Mouse (Mus musculus) cerebellum, adult 11-12 months (tissue): ENCODE data around the gene Lsm12.

Source experiments
- DNase-seq: peaks from one replicate; pipeline ENCODE4 v3.0.0; 2022

The Lsm12 gene

GRCm38 (mm10) chr11:102184646-102185495 lies at the start of gene Lsm12:
Lsm12 (minus strand) TSS chr11:102185296.
- DNase-seq, result peak; percentile 94

DNA sequence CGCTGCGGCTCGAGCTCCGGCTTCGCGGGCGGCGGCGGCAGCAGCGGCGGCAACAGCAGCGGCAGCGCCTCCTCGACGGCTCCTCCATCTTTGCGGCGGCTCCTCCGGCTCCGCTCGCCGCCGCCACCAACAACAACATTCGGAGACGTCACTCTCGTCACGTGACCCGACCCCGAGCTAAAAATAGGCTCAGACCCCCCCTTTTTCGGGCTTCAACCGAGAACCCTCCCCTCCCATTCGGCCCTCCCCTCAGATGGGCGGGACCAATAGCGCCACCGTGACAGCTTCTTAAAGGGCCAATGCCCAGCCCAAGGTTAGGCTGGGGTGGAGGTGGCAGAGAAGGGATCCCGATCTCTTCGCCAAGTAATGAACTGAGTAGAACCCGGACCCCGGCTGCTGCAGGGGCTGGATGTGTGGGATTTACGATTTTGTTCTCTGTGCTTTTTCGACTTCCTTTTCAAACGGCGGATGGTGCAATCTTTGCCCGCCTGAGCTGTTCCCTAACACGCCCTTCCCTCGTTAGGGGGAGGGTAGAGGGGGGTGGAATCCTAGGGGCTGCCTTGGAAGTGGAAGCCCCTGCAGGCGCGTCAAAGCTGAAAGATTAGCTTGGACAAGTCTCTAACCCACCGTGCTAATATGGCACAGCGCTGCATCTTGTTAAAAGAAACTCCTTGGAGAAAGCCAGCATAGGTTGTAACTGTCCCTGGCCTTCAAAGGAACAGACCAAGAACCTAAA lies 45.1 kb upstream of the Lsm12 start, which contains the start of gene Hdac5:
Hdac5 (minus strand) TSS at position 161 of the 736 bp plus-strand sequence.
- DNase-seq, result peak; percentile 98

DNA sequence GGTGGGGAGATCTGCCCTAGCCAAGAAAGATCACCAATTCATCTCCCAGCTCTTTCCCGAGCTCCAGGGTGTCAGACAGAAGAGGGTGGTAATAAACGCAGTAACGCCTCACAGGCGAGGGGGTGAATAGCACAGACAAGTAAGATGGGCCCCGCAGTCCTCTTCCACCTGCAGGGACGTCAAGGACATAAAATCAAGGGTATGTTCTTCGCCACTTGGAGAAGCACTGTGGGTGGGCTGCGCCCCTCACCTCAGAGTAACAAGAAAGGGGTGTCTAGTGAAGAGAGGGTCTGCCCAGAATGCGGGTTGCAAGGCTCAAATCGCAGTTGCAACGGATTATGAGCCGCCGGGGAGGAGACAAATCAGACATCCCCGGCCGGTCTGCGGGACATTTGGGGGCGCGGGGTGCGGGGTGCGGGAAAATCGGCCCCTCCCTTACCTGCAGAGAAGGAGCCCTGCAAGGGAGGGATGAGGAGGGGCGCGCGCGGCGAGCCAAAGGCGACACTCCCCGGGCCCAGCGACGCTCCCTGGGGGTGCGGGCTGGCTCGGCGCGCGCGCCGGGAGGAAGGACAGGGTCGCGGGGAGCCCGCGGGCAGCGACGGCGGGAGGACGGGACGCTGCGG lies 44.3 kb upstream of the Lsm12 start:
- peak; percentile 70 for DNase-seq

DNA sequence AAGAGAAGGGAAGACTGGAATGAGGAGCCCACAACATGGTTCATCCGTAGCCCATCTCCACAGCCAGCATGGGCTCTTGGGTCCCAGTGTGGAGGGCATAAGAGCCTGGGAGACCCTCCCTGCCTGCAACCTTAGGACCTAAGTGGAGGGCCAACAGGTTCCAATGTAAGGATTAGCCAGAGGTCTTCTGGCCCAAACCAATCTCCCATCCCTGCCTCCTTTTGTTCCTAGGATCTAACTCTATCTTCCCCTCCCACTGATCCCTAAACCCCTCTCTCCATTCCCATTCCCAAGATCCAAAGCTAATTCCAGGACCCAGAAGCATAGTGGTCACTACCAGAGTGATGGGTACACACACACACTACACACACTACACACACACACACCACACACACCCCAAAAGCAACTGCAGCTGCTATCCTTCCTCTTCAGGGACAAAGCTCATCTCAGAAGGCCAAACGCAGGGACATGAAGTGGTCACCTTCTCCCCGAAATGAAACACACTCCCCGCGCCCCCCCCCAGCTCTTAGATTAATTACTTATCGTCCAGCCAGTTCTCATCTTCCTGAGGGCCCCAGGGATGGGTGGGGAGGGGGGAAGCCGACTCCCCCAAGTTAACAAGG lies 43.7 kb upstream of the Lsm12 start:
- peak; percentile 37 for DNase-seq

DNA sequence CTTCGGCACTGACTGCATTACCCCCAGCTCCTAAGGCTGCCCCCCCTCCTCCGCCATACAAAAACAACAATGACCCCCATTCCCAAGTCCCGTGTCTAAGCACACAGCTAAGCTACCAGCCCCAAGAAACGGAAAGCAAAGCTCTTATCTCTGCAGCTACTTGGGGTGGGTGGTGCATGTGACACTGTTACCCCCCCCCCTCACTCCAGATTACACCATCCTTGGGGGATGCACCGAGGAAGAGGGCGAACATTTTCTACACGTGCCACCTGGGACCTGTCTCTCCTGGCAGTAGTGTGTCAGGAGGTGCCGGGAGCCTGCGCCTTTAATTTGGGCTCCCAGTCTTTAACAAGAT lies 43.1 kb upstream of the Lsm12 start:
- no peak for DNase-seq

- DNase-seq, result peak; percentile 43
These were observed 42.4 kb upstream of the Lsm12 start for GRCm38 (mm10) chr11:102227270-102228190.

DNA sequence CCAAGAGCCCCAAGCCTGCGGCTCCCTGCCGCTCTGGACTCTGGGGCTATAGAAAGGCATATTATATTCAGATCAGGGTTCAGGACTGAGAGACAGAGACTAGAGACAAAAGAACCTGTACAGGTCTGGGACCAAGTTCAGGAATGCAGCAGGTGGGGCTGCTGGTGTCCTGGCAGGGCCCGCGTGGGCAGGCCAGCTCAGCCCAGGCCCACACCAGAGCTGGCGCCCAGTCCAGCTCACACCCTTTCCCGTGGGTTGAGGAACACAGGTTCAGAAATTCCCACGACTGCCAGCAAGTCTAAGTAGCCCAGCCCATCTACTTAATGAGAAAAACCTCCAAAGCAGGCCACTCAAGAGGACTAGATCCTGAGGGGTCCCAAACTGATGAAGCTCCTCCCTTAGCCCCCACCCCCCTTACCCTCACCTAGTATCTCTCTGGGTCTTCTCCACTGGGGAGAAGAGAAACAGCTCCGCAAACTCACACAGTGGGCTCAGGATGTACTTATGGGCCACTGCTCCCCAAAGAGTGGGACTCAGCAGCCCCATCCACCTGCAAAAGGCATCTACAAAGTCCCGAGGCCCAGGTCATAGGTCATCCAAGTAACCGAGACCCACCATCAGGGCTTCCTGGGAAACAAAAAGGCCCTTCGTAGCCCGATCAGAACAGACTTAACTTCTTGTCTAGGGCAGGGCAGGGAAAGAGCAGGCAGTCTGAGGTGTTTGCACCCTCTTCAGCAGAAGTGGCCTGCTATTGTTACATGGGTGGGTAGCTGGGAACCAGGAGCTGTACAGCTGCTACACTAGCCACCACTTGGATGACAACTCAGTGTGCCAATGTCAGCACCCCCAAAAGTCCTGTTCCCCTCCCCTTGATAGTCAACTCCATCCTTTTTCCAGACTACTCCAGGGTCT lies 41.2 kb upstream of the Lsm12 start:
- DNase-seq, result peak; percentile 66

- DNase-seq, result no peak
These were observed 40.1 kb upstream of the Lsm12 start for GRCm38 (mm10) chr11:102225221-102225620.

DNA sequence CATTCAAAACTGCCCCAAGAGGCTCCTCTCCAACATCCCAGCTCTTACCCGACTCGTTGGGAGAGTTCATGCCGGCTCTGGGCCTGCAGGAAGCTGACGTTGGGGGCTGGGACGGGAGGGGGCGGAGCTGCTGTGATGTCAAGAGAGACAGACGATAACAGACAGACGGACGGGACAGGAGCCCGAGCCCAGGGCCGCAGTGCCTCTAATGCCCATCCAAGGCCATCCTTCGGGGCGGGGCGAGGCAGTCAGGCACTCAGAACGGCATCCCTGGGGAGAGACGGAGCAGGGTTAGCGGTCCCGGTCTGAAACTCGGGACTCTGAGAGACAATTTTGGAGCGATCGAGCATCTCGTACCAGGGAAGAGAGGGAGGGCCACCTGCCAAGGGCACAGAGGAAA lies 39.6 kb upstream of the Lsm12 start:
- peak; percentile 66 for DNase-seq

DNA sequence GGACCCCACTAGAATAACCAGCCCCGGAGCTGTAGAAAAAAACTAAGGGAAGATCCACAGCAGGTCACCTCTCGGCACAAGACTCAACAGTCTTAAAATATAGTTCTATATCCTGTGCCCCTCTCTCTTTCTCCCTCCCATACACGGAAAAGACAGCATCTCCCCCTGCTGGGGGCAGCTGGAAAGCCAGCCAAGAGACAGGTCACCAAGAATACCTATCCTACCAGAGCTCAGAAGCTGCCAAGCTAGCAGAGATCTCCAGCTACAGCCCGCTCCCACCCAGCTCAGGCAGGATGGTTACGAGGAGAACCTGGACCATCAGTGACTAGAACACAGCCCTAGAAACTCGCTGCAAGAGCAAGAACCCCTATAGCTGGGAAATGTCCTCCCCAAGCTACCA lies 38.1 kb upstream of the Lsm12 start:
- peak; percentile 51 for DNase-seq

GRCm38 (mm10) chr11:102221954-102222351 lies 36.9 kb upstream of the Lsm12 start:
- DNase-seq, result peak; percentile 76

- DNase-seq, result peak; percentile 42
These were observed 36.3 kb upstream of the Lsm12 start for GRCm38 (mm10) chr11:102221243-102221953.

DNA sequence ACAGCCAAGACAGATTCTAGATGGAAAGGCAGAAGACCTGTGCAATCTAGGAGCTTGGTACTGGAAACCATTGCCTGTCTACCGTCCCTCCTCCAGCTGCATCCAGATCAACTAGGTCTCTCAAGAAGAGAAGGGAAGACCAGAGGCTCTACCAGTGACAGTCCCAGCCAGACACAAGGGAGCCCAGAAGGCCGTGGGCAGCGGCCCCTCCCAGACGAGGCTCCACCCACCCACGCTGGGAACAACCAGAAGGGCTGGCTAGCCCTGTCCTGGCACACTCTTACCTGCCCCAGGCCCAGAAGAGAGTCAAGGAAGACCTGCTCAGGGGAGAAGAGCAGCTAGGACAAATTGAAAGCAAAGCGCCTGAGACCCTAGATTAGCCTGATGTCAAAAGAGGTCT lies 35.4 kb upstream of the Lsm12 start:
- DNase-seq, result peak; percentile 57

GRCm38 (mm10) chr11:102219994-102220346 lies 34.9 kb upstream of the Lsm12 start:
- peak; percentile 77 for DNase-seq

DNA sequence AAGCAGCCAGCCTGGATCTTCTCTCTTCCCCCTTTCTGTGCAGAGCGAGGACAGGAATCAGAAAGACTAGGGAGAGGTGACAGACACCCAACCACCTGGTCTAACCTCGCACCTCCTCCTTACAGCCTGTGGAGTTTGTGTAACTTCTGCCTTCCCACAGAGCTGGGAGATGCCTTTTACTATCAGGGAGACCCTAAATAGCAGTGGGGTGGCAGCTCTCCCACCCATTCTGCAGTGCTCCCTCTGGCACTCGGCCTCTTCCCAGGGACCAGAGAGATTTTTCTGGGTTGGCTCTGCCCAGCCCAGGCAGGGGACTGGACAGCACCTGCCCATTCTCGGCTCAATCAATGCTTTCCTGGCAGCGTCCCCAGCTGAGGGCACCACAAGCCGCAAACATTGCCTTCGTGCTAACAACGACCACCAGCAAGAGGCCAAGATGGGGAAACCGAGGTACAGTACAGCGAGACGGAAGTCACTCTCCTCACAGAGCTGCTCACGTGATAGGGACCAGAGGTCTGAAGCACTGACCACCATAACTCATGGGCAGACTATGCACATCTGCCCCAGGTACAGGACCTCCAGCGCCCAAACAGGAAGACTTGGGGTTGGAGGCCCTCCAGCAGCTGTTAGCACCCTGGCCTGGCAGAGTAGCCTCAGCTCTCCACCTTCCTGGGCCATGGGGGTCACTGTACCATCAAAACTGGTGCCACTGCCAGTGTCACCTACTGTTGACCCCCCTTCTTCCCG lies 34.3 kb upstream of the Lsm12 start:
- DNase-seq, result peak; percentile 76

DNA sequence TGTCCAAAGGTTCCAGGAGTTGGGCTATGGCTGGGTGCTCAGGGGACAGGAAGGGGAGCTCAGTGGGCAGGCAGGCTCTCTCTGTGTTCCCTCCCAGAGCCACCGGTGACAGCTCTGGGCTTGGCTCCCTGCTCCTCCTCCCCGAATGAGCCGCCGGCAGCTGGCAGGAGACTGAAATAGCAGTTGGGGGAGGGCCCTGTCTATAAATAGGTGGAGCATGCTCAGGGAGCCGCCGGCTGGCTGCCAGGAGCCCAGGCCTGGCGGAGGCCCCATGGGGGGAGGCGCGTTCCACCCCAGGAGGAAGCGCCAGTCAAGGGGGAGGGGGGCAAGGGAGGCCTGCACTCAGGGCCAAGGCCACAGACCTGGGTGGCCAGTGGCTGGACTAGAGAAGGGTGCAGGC lies 33.7 kb upstream of the Lsm12 start:
- peak; percentile 95 for DNase-seq

- peak; percentile 46 for DNase-seq
These were observed 32.9 kb upstream of the Lsm12 start for GRCm38 (mm10) chr11:102217876-102218430.

DNA sequence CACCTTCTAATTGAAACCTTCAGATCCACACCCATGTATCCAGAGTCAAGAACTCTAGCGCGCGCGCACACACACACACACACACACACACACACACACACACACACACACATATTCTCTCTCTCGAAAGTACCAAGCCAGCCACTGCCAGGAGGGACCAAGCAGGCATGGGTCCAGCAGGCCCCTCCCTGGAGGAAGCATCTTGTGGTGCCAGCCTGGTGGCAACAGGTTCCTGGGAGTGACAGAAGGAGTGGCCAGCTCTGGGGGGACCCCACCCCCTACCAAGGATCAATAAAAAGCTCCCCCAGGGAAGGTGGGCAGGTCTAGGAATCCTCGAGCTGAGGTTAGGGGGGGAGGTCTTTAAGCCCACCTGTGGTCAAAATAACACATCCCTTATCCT lies 32.3 kb upstream of the Lsm12 start:
- DNase-seq, result peak; percentile 75

DNA sequence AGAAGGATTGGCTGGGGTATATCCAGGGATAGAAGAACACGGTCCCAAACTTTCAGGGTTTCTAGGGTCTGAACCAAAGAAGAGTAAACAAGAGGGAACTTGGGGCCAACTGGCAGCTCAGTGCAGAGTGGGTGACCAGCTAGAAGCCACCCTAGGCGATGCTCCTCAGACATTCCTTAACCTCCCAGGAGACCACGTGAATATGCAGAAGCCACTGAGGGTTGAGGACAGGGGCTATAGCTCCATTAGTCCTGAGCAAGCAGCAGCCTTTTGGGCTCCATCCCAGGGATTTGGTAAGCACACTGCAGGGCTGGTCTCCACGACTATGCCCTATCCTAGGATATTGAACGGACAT lies 31.8 kb upstream of the Lsm12 start:
- peak; percentile 54 for DNase-seq
